Mouse (Mus musculus): ENCODE data around the gene Cep70.

The Cep70 gene

DNA sequence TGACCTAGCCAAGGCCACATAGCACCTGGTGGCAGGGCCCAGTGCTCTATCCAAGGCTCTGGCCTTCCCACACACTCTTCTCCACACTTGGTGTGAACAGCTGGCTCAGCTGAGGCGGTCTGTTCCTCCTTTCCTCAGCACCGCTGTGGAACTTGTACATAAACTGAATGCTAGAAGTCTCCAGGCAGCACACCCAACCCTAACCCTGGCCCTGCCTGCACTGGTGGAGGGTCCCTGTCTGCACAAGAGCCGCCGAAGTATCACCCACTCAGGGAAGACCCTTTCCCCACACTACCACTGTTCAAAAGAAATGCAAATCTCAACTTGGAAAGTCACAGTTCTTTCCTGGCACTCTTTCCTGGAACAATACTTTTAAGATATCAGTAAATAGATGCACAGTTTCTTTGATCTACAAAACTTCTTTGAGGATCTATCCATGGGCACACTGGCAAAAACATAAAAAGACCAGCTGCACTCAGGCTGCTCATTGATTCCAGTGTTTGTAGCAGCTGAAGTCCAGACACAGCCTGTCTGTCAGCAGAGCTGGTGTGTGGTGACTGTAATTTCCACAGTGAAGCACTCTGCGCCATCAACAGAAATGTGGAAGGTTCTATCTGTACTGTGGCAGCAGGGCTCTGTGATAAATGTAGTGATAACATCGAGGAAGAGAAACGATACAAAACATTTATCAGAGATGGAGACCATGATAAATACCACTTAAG, 82.2 kb downstream of the Cep70 start:
- peak in 1 of 2 experiments; percentile 32 for DNase-seq

DNA sequence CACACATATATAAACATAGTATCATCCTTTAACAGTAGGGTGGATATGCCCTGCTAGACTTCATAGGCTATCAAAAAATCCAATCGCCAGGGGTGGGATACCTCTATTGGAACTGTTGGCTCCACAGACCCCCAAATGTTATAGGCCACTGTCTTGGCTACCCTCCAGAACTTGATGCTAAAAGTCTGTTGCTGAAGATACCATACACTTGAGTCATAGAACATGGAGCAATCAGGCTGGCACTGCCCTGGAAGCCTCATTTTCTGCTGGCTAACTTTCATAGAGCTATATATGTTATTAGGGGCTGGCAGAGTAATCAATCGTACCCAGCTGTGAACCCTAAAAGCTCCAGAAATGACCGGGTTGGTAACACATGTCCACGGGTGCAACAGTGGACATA, 82.8 kb downstream of the Cep70 start:
- DNase-seq = no peak

- no peak for DNase-seq
Observed at GRCm38 (mm10) chr9:99326881-99327280, 83.7 kb downstream of the Cep70 start.

DNA sequence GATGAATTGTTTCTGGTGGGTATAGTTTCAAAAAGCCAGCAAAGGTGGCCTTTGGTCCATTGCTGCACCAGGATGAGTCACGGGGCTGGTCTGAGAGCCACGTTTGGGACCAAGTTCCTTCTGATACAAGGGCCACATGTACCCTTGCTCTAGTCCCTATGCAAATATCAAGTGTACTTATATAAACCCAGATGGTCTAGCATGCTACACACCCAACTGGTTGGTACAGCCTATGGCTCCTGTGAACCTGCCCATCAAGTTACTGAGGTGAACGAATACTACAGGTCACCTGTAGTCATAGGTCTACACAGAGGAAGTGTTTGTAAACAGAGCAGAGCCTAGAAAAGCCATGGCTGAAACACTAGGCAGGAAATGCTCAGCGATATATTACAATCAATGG, 93.4 kb downstream of the Cep70 start:
- DNase-seq = no peak

- DNase-seq = no peak
Observed at GRCm38 (mm10) chr9:99338293-99338692, 95.1 kb downstream of the Cep70 start.

DNA sequence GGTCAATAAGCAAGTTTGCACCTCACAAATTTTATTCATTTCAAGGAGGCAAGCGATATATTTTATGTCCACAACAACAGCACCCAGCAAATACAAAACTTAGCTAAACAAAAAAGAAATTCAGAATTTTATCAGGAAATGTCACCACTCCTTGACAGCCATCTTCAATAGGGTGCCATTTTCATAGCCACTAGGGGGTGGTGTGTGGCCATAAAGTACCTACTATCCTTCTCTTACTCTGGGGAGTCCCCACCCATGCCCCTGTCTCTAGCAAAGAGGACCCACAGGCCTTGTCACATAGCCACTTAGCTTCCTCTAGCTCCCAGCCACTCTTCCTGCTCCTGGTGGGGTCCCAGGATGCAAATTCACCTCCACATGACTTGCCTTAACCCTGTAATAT, 96.0 kb downstream of the Cep70 start:
- no peak for DNase-seq

DNA sequence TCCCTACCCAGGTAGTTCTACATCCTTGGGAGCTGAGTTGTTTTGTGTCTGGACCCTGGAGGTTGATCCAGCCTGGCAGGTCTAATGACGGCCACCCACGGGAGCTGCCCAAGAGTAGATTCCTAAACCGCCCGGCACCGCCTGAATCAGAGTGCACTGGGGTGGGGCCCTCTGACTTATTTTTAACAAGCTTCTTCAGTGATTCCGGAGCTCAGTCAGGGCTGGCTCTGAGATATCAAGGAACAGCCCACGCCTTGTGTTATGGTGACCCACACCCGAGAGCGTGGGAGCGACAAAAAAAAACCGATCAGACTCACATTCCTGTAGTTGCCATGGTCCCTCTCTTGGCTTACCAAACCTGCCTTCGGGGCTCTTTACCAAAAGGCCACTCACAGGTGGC, 97.0 kb downstream of the Cep70 start:
- no peak for DNase-seq

- DNase-seq = no peak
Observed at GRCm38 (mm10) chr9:99341600-99341999, 98.4 kb downstream of the Cep70 start.

- peak; percentile 21 to 39 for DNase-seq
Observed at GRCm38 (mm10) chr9:99345351-99345792, 102.2 kb downstream of the Cep70 start.

Measured in lung, postnatal 4 days (tissue).